Mouse (Mus musculus) kidney, adult 8-10 months (tissue): ENCODE measurements around the gene Cdkn2d.
"Not testable (repeated sequence)": the region's sequence is repeated elsewhere in the genome, so short reads cannot be mapped to it uniquely, and the experiment has no call there.

Experiments
- DNase-seq, 2 experiments: peaks; one replicate each; pipeline ENCODE4 v3.0.0; 2022

The Cdkn2d gene

GRCm38 (mm10) chr9:21316696-21317095 lies 25.5 kb upstream of the Cdkn2d start:
- no peak for DNase-seq

- no peak for DNase-seq
Measured at GRCm38 (mm10) chr9:21315421-21315820, 24.2 kb upstream of the Cdkn2d start.

GRCm38 (mm10) chr9:21314367-21315140 lies 23.3 kb upstream of the Cdkn2d start:
- no peak for DNase-seq

GRCm38 (mm10) chr9:21313394-21313793 lies 22.2 kb upstream of the Cdkn2d start:
- peak; percentile 73 to 84 for DNase-seq

- DNase-seq = peak; percentile 50 to 56
Measured at GRCm38 (mm10) chr9:21312134-21312533, 20.9 kb upstream of the Cdkn2d start, which contains the start of gene Ap1m2. TSS of gene Ap1m2 (minus strand) at chr9:21312337.

GRCm38 (mm10) chr9:21311695-21312094 lies 20.5 kb upstream of the Cdkn2d start:
- DNase-seq = no peak

- peak in 1 of 2 experiments; percentile 21 for DNase-seq
Measured at GRCm38 (mm10) chr9:21309150-21309741, 18.0 kb upstream of the Cdkn2d start.

- DNase-seq = no peak
Measured at GRCm38 (mm10) chr9:21305065-21305464, 13.9 kb upstream of the Cdkn2d start.

GRCm38 (mm10) chr9:21299014-21299413 lies 7.8 kb upstream of the Cdkn2d start:
- DNase-seq = no peak

GRCm38 (mm10) chr9:21292271-21292670 lies 1.1 kb upstream of the Cdkn2d start:
- no peak for DNase-seq

GRCm38 (mm10) chr9:21291868-21292267 lies 661 bp upstream of the Cdkn2d start:
- not testable (repeated sequence) for DNase-seq

GRCm38 (mm10) chr9:21290589-21290988 lies 618 bp downstream of the Cdkn2d start:
- DNase-seq = peak in 1 of 2 experiments; percentile 52

GRCm38 (mm10) chr9:21289337-21289671 lies 1.9 kb downstream of the Cdkn2d start:
- DNase-seq = no peak

- DNase-seq = no peak
Measured at GRCm38 (mm10) chr9:21288404-21289336, 2.5 kb downstream of the Cdkn2d start.

GRCm38 (mm10) chr9:21287571-21288402 lies 3.4 kb downstream of the Cdkn2d start, which contains the start of gene Kri1:
TSS of gene Kri1 (minus strand) at chr9:21287969.
- peak; percentile 99 for DNase-seq

GRCm38 (mm10) chr9:21286753-21287152 lies 4.5 kb downstream of the Cdkn2d start:
- DNase-seq = no peak

GRCm38 (mm10) chr9:21283994-21284393 lies 7.2 kb downstream of the Cdkn2d start:
- peak in 1 of 2 experiments; percentile 39 for DNase-seq

GRCm38 (mm10) chr9:21283591-21283990 lies 7.6 kb downstream of the Cdkn2d start:
- DNase-seq = no peak

GRCm38 (mm10) chr9:21277776-21278175 lies 13.4 kb downstream of the Cdkn2d start:
- DNase-seq = no peak

- no peak for DNase-seq
Measured at GRCm38 (mm10) chr9:21276307-21276706, 14.9 kb downstream of the Cdkn2d start.

GRCm38 (mm10) chr9:21275727-21276126 lies 15.5 kb downstream of the Cdkn2d start:
- no peak for DNase-seq

GRCm38 (mm10) chr9:21275013-21275710 lies 16.0 kb downstream of the Cdkn2d start:
- DNase-seq = no peak
